Mouse (Mus musculus) activated CD4-positive, CD25-positive, alpha-beta regulatory T cell, adult 4 months (primary cell): ENCODE measurements around the gene Ccn2. TPM values are rescaled to one million over a fixed set of nuclear protein-coding genes. Genes with fewer than 3 reads are reported as not detected.

ENCODE experiments used
- ATAC-seq: one replicate; pipeline ENCODE4 v1.8.0; 2017
- polyA plus RNA-seq, 2 experiments: library from polyadenylated mRNA; unstranded; fragments of 100-300 nt; shearing (Covaris generic); gene quantifications; one replicate each; pipeline ENCODE4 v1.2.1; 2017

Ccn2 gene
- polyA plus RNA-seq, 2 experiments from 2014 or later: not detected

- no peak for ATAC-seq
Measured at GRCm38 (mm10) chr10:24642796-24643580, 47.7 kb downstream of the Ccn2 start.

- no peak for ATAC-seq
Measured at GRCm38 (mm10) chr10:24645169-24645568, 49.9 kb downstream of the Ccn2 start.

Other genes with a start within 250 kb of the Ccn2 start
- 10 to 100 TPM; 12.1 to 13.2 TPM for gene Enpp1, start 116.7 kb downstream of the Ccn2 start, polyA plus RNA-seq
- under 1 TPM in 1 of 2 experiments, not detected in 1; 0.08 TPM for gene Enpp3, start 247.4 kb downstream of the Ccn2 start, polyA plus RNA-seq